Mouse (Mus musculus): ENCODE data around the gene Zfp983.
A peak's percentile ranks its signal among the peaks of the same experiment; 100 is the strongest.
"Not testable (repeated sequence)": the region's sequence is repeated elsewhere in the genome, so short reads cannot be mapped to it uniquely, and the experiment has no call there.

Gene Zfp983

GRCm38 (mm10) chr17:21650364-21650907 lies at the start of gene Zfp983:
TSS of gene Zfp983 (plus strand) at chr17:21650624.
- peak; percentile 54 to 84 for DNase-seq (ENCODE audit: low spot score in 2 of 2)

GRCm38 (mm10) chr17:21616356-21616755 lies 34.1 kb upstream of the Zfp983 start:
- DNase-seq (ENCODE audit: low spot score in 2 of 2): no peak

GRCm38 (mm10) chr17:21617352-21617751 lies 33.1 kb upstream of the Zfp983 start:
- DNase-seq (ENCODE audit: low spot score in 2 of 2): no peak

- DNase-seq (ENCODE audit: low spot score in 2 of 2): no peak
These were observed 26.8 kb upstream of the Zfp983 start for GRCm38 (mm10) chr17:21623647-21624046.

GRCm38 (mm10) chr17:21635758-21636157 lies 14.7 kb upstream of the Zfp983 start:
- not testable (repeated sequence) for DNase-seq (ENCODE audit: low spot score in 2 of 2)

- DNase-seq (ENCODE audit: low spot score in 2 of 2): no peak
These were observed 1.6 kb upstream of the Zfp983 start for GRCm38 (mm10) chr17:21648791-21649190.

GRCm38 (mm10) chr17:21649936-21650335 lies 488 bp upstream of the Zfp983 start:
- peak in 1 of 2 experiments; percentile 49 for DNase-seq (ENCODE audit: low spot score in 2 of 2)

- DNase-seq (ENCODE audit: low spot score in 2 of 2): not testable (repeated sequence)
These were observed 28.4 kb downstream of the Zfp983 start for GRCm38 (mm10) chr17:21678826-21679225.

- peak; percentile 79 to 91 for DNase-seq (ENCODE audit: low spot score in 2 of 2)
These were observed 29.0 kb downstream of the Zfp983 start for GRCm38 (mm10) chr17:21679273-21680018.

- DNase-seq (ENCODE audit: low spot score in 2 of 2): not testable (repeated sequence)
These were observed 29.6 kb downstream of the Zfp983 start for GRCm38 (mm10) chr17:21680019-21680376.

GRCm38 (mm10) chr17:21691560-21691959 lies 41.1 kb downstream of the Zfp983 start, which contains the start of gene Gm10226:
TSS of gene Gm10226 (plus strand) at chr17:21691860.
- DNase-seq (ENCODE audit: low spot score in 2 of 2): no peak

- no peak for DNase-seq (ENCODE audit: low spot score in 2 of 2)
These were observed 42.9 kb downstream of the Zfp983 start for GRCm38 (mm10) chr17:21693342-21693741.

- no peak for DNase-seq (ENCODE audit: low spot score in 2 of 2)
These were observed 45.6 kb downstream of the Zfp983 start for GRCm38 (mm10) chr17:21696073-21696472.

- peak in 1 of 2 experiments; percentile 51 for DNase-seq (ENCODE audit: low spot score in 2 of 2)
These were observed 52.1 kb downstream of the Zfp983 start for GRCm38 (mm10) chr17:21702281-21703240.

- no peak for DNase-seq (ENCODE audit: low spot score in 2 of 2)
These were observed 53.0 kb downstream of the Zfp983 start for GRCm38 (mm10) chr17:21703414-21703813.

GRCm38 (mm10) chr17:21707343-21707996 lies 57.0 kb downstream of the Zfp983 start, which contains the start of gene Zfp760:
TSS of gene Zfp760 (plus strand) at chr17:21707741.
- peak; percentile 60 to 70 for DNase-seq (ENCODE audit: low spot score in 2 of 2)

GRCm38 (mm10) chr17:21708401-21708800 lies 58.0 kb downstream of the Zfp983 start:
- no peak for DNase-seq (ENCODE audit: low spot score in 2 of 2)

Measured in spleen, postnatal 10 days (tissue).